Mouse (Mus musculus) heart, adult 8-10 months (tissue): ENCODE results near the gene Sirt7. TPM values are rescaled to one million over a fixed set of nuclear protein-coding genes. Genes with fewer than 3 reads are reported as not detected.
A peak's percentile ranks its signal among the peaks of the same experiment; 100 is the strongest.

Source experiments
- DNase-seq: peaks from one replicate; pipeline ENCODE4 v3.0.0; 2022; ENCODE audit warnings: low spot score
- total RNA-seq, 4 experiments: library from RNA; stranded (reverse); gene quantifications; 2 replicates each; pipeline ENCODE4 v1.2.4; 2022

Gene Sirt7
- total RNA-seq, 4 experiments from 2014 or later = 6.5 to 10.6 (median 7.6) TPM

DNA sequence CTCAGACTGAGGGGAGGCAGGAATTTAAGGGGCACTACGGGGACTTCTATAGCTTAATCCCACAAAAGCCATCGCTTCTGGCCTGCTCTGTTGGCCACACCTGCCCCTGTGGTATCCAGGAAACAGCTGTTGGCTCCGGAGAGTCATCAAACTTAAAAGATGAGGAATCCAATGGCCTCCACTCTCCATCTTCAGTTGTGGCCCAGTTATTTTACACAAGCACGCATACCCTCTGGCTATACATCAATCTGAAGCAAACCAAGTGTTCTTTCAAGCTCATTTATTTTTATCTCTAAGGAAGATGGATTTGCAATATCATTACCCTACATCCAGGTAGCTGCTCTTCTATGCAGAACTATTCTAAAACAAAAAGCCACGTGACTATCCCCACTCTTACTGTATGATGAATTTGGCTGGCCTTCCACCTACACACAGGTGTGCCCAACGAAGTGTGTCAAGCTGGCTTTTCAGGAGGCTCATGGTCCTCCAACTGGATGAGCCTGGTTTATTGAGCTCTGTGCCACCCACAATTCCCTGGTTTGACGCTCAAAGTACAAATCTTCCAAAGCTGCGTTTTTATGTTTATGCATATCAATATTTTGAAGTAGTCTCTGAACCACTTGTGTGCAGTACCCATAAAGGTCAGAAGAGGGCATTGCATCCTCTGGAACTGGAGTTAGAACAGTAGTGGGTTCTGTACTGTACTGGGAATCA lies 42.6 kb downstream of the Sirt7 start:
- no peak for DNase-seq

- peak; percentile 89 for DNase-seq
Measured at GRCm38 (mm10) chr11:120581490-120582267, 43.4 kb downstream of the Sirt7 start, which contains the start of gene Arhgdia. Gene Arhgdia, minus strand, starts transcription at chr11:120581624.

GRCm38 (mm10) chr11:120580871-120581331 lies 44.1 kb downstream of the Sirt7 start:
- DNase-seq = no peak

- DNase-seq = no peak
Measured at GRCm38 (mm10) chr11:120580190-120580589, 44.9 kb downstream of the Sirt7 start.

- DNase-seq = peak; percentile 77
Measured at GRCm38 (mm10) chr11:120579316-120580107, 45.5 kb downstream of the Sirt7 start.

DNA sequence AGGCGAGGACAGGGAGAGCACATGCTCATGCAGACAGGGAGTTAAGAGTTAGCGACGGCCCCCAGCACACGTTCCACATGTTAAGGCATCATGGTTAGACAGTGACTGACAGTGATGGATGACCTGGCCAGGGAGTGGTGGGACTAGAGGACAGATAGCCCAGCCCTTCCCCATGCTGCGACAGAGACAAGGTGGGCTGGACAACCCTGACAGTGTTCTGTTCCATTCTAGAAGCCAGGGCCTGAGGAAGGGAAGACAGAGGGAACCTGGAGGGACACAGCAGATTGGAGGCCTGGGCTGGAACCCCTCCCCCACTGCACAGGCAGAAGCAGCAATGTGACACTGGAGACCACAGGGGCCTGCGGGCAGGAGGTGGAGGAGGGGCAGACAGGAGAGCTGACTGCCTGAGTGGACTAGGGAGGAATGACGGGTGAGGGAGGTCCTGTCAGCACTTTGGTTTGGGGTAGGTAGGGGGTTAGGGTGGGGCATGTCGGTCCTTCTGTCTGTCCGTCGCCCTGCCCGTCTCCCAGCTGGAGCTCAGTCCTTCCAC lies 46.3 kb downstream of the Sirt7 start:
- no peak for DNase-seq

DNA sequence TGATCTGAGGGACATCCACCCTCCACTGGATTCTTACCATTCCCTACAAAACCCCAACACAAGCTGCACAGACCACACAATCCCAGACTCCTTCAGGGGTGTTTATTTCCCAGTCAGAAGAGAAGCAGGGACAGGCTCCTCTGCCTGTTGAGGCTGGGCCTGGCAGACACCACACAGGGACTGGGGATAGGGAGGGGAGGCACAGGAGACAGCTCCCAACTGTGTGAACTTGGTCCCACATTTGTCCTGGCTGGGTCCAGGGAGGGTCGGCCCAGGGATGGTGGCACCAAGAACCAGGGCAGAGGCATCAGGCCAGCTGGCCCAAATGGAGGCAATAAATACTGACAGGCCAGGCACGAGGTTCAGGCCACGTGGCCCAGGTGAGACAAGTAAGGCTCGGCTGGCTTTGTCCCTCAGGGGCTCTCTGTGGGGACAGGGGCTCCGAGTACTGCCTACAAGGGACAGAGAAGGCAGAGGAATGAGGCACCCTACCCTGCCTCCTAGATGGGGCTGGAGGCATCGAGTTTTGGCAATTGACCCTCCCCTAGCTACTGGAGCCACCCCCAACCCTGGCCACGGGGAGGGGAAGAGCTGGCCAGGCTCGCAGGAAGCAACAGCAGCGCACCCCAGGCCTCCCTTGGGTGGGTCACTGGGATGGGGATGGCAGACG lies 46.9 kb downstream of the Sirt7 start:
- DNase-seq = no peak

- no peak for DNase-seq
Measured at GRCm38 (mm10) chr11:120577211-120578023, 47.6 kb downstream of the Sirt7 start.

DNA sequence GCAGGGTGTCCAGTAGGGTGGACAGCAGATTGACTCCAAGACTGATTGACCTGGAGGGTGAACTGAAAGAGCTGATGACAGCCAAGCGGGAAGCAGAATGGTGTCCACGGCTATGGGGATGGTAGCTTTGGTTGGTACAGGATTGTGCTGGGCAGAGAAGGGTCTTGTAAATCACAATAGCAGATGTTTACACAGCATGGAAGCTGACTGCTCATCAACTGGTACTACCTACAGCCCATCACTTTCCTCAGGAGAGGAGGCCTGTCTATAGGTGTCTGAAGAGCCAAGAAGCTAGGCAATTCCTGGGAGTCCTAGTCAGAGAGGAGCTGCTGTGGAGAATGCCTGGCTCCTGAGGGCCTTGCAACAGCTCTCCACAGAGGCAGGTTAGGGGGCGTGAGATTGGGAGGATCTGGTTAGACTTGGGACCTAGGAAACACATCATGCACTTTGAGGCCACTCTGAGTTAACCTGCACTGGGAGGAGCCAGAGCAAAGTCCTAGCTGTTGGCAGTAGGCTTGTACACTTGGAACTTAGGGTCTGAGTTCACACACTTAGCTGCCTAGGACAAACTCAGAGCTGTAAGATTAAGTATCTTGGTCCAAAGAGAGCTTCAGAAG lies 48.6 kb downstream of the Sirt7 start:
- no peak for DNase-seq

DNA sequence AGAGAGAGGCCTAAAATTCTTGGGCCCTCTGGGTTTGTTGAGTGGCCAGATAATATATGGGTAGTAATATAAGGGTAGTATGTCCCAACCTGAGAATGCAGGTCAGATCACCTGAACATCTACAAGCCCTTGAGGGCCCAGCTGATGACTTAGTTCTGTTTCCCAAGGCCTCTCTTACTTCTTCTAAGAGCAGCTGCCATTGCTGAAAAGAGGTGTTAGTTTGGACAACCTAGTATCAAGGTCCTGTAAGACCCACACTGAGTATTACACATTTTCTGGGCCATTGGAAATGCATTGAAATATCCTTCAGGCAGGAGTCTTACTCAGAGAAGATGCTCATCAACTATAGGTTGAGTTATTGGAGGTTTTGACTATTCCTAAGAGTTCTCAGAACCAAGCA lies 49.1 kb downstream of the Sirt7 start:
- no peak for DNase-seq

- DNase-seq = no peak
Measured at GRCm38 (mm10) chr11:120575046-120575445, 50.0 kb downstream of the Sirt7 start.

DNA sequence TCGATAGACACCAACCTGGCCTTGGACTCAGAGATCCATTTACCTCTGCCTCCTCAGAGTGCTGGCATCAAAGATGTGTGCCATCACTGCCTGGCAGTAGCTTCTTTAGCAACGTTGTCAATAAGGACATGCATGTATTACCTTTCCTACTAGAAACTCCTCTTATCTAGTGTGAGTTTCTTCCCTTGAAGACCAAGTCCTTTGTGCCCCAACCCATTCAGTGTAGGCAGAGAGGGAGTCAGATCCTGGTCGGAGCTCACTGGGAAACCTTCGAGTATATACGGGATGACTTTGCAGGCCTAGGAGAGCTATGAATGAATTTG lies 50.8 kb downstream of the Sirt7 start:
- no peak for DNase-seq

GRCm38 (mm10) chr11:120573585-120574277 lies 51.3 kb downstream of the Sirt7 start:
- no peak for DNase-seq

DNA sequence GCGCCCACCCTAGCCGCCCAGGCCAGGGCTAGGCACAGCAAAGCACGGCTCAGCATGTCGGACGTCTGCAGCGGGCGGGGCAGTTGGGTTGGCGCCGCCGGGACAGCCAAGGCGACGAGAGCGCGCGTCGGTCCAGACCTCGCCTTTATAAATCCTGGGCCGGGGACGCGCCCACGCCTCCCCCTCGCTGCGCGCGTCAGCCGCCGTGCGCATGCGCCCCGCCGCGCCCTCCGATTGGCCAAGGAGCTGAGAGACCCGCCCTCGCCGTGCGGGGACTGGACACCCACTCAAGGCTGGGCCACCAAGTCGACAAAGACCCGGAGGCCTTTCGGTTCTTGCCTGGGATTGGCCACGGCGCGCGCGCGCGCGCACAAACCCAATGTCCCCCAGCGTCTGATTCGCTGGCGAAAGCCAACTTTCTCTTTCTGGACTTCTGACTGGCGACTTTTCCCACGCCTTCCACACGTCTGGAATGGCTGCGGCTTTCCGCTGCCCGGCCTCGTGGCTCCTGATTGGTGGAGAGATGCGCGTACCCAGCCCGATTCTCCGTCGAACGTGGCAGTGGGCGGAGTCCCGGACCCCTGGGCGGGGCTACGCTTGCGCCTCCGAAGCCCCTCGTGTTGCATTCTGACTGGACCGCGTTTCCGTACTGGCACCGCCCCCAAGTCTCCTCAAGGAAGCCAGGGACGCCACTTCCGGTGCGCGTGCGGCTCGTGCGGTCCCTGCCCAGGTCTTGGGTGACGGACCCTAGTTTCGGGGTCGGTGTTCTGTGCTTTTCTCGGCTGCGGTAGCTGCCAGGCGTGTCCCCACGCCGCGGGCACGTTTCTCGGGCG lies 52.1 kb downstream of the Sirt7 start, which contains the start of gene P4hb:
TSS of gene P4hb (minus strand) at position 502 of the 833 bp plus-strand sequence.
- DNase-seq = peak; percentile 100

DNA sequence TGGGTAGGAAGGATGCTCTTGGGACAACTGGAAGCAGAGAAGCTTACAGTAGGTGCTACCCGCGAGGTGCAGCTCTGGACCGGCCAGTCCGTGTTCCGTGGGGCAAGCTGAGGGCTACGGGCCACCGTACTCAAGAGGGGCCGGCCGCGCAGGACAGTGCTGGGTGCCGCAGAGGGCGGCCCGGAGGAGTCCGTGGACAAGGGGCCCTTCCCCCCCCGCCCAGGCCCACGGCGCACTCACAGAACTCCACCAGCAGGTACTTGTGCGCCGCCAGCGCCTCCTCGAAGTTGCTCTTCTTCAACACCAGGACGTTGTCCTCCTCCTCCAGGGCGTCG lies 52.7 kb downstream of the Sirt7 start:
- DNase-seq = no peak

GRCm38 (mm10) chr11:120571754-120572416 lies 53.2 kb downstream of the Sirt7 start:
- no peak for DNase-seq

GRCm38 (mm10) chr11:120571122-120571521 lies 53.9 kb downstream of the Sirt7 start:
- no peak for DNase-seq
